Comparison of ENCODE assay signal across 8 mouse cellular contexts in genomic region chr11:32299865-32300264, GRCm38 (mm10). TPM values are rescaled to one million over a fixed set of nuclear protein-coding genes. Genes with fewer than 3 reads are reported as not detected.
DNase-seq lines count a peak whose midpoint lies in the region; ATAC-seq lines count a peak whose summit lies in the region.
"Not testable (repeated sequence)": the region's sequence is repeated elsewhere in the genome, so short reads cannot be mapped to it uniquely, and the experiment has no call there.

Gene Hbq1a (plus strand): TSS chr11:32300069.

- peak; percentile 65 for DNase-seq in adrenal gland, postnatal 25 days
- DNase-seq in embryonic facial prominence, embryonic 14.5 days (ENCODE audit: low spot score), result peak; percentile 30
- DNase-seq in heart, embryonic 10.5 days (ENCODE audit: low spot score), result peak; percentile 77
- peak; percentile 20 to 62 for DNase-seq in kidney, adult 8-10 months
- DNase-seq in left cerebral cortex, postnatal 4 days, result peak; percentile 71
- DNase-seq in right cerebral cortex, adult 2 months (ENCODE audit: low spot score in 2 of 2), result peak; percentile 72 to 77
- DNase-seq in urinary bladder, postnatal 14 days (ENCODE audit: low spot score), result peak; percentile 64

- H3K36me3 ChIP-seq in embryonic facial prominence, embryonic 14.5 days (ENCODE audit: control insufficient read depth, insufficient read depth, low read length); heart, embryonic 10.5 days: not testable (repeated sequence)

- 4% methylated on average over 16 of the region's 16 CpGs for WGBS in embryonic facial prominence, embryonic 14.5 days
- 4% methylated on average over 16 of the region's 16 CpGs for WGBS in heart, embryonic 10.5 days

- not testable (repeated sequence) for H3K27me3 ChIP-seq in embryonic facial prominence, embryonic 14.5 days (replicated peaks; ENCODE audit: control insufficient read depth, insufficient read depth, low read length)
- H3K27me3 ChIP-seq in heart, embryonic 10.5 days (ENCODE audit: insufficient read depth, poor library complexity, severe bottlenecking), result peaks cover 38% of the 10 kb centered on the region

- peak within 1 kb of the TSS; percentile 46 for H3K4me2 ChIP-seq in embryonic facial prominence, embryonic 14.5 days (ENCODE audit: low read depth, low read length)

- intact Hi-C loops in left cerebral cortex, postnatal 4 days (cut with DNase I), result not testable (repeated sequence)

- not testable (repeated sequence) for H3K27ac ChIP-seq in embryonic facial prominence, embryonic 14.5 days (replicated peaks; ENCODE audit: low read depth, low read length); heart, embryonic 10.5 days

- H3K9me3 ChIP-seq in embryonic facial prominence, embryonic 14.5 days (ENCODE audit: control insufficient read depth, low read length); heart, embryonic 10.5 days: not testable (repeated sequence)

- ATAC-seq in embryonic facial prominence, embryonic 14.5 days (ENCODE audit: low read depth), result peak; percentile 68; the same call in 1 of the 2 replicates
- peak; percentile 46; the same call in 1 of the 2 replicates for ATAC-seq in megakaryocyte-erythroid progenitor cell, adult 5-6 weeks (replicated peaks; ENCODE audit: low FRiP score, low TSS enrichment, poor library complexity, severe bottlenecking)

- H3K4me3 ChIP-seq in embryonic facial prominence, embryonic 14.5 days (ENCODE audit: low read depth, low read length), result peak within 1 kb of the TSS; percentile 23; the same call in 1 of the 2 replicates
- peak within 1 kb of the TSS; percentile 27; the same call in 1 of the 2 replicates for H3K4me3 ChIP-seq in heart, embryonic 10.5 days

- H3K9ac ChIP-seq in embryonic facial prominence, embryonic 14.5 days (ENCODE audit: low read depth, low read length), result not testable (repeated sequence)

- not testable (repeated sequence) for H3K4me1 ChIP-seq in embryonic facial prominence, embryonic 14.5 days (ENCODE audit: control insufficient read depth, insufficient read depth, low read length); heart, embryonic 10.5 days

RNA-seq across cellular contexts. Expression of gene Hbq1a, which starts in this region (rescaled TPM):
- total RNA-seq in adrenal gland, postnatal 25 days (2021), result not detected in 2 replicates
- 1.0 and 1.8 TPM in 2 replicates for polyA plus RNA-seq in embryonic facial prominence, embryonic 14.5 days (2014; fragmentation: Nextera tagmentation; extraction: Ambion mirVana)
- polyA plus RNA-seq in heart, embryonic 10.5 days (2016; fragmentation: Nextera tagmentation; extraction: Ambion mirVana), result not detected in 2 replicates
- total RNA-seq in left cerebral cortex, postnatal 4 days (2021), result 1 to 10 TPM; 1.9 to 3.1 TPM
- not detected in 2 replicates for total RNA-seq in megakaryocyte-erythroid progenitor cell, adult 5-6 weeks (2014; fragmentation: Nextera tagmentation)
- not detected in 2 replicates for total RNA-seq in megakaryocyte-erythroid progenitor cell, adult 5-6 weeks (2017)

Comparison
In these comparisons a context has a peak if more than half of its experiments do, and no peak if none do; other contexts are left out.
1. Peak in DNase-seq in adrenal gland, postnatal 25 days; RNA of the gene not detected or under 1 TPM.
2. Peak in DNase-seq and H3K4me3 ChIP-seq in heart, embryonic 10.5 days; RNA of the gene not detected or under 1 TPM.
3. Peak in ATAC-seq in megakaryocyte-erythroid progenitor cell, adult 5-6 weeks; RNA of the gene not detected or under 1 TPM.